Mouse (Mus musculus) hindbrain, postnatal 0 days (tissue): Measurements from ENCODE around the gene Mark4. TPM values are rescaled to one million over a fixed set of nuclear protein-coding genes. Genes with fewer than 3 reads are reported as not detected.
A peak's percentile ranks its signal among the peaks of the same experiment; 100 is the strongest.

Source experiments
- ATAC-seq: fragments of 200-750 bp; cut with Nextera tagmentation; 2 replicates; pipeline ENCODE4 v1.8.0; 2017; ENCODE audit warnings: mild to moderate bottlenecking, moderate TSS enrichment, moderate library complexity
- DNase-seq: peaks from one replicate; pipeline ENCODE4 v3.0.0-alpha.2; 2015; ENCODE audit warnings: low spot score
- H3K27ac ChIP-seq: fragments of 300-500 bp; sonication (generic); 2 replicates; pipeline ENCODE4 v1.5.1; 2014; ENCODE audit warnings: mild to moderate bottlenecking
- H3K27me3 ChIP-seq: fragments of 300-500 bp; sonication (generic); 2 replicates; pipeline ENCODE4 v1.6.1; 2014; ENCODE audit warnings: low read length, mixed read lengths; ENCODE audit not compliant: insufficient read depth
- H3K36me3 ChIP-seq: fragments of 300-500 bp; sonication (generic); 2 replicates; pipeline ENCODE4 v1.6.1; 2014; ENCODE audit warnings: low read length, mixed read lengths; ENCODE audit not compliant: insufficient read depth
- H3K4me1 ChIP-seq: fragments of 300-500 bp; sonication (generic); 2 replicates; pipeline ENCODE4 v1.6.1; 2014; ENCODE audit warnings: antibody characterized with exemption, low read length, mixed read lengths; ENCODE audit not compliant: insufficient read depth
- H3K4me2 ChIP-seq: fragments of 300-500 bp; sonication (generic); 2 replicates; pipeline ENCODE4 v1.6.1; 2014; ENCODE audit warnings: low read depth, mild to moderate bottlenecking, low read length, moderate library complexity, mixed read lengths
- H3K4me3 ChIP-seq: fragments of 300-500 bp; sonication (generic); 2 replicates; pipeline ENCODE4 v1.5.1; 2014; ENCODE audit warnings: low read length
- H3K9ac ChIP-seq: fragments of 300-500 bp; sonication (generic); replicated peaks from 2 replicates; pipeline ENCODE4 v1.6.1; 2014; ENCODE audit warnings: mild to moderate bottlenecking, low read length, moderate library complexity, mixed read lengths
- H3K9me3 ChIP-seq: fragments of 300-500 bp; sonication (generic); 2 replicates; pipeline ENCODE4 v1.6.1; 2016; ENCODE audit warnings: low read length, mixed read lengths
- CTCF ChIP-seq: IDR thresholded peaks from 2 replicates; pipeline ENCODE4 v1.5.1; 2016; ENCODE audit warnings: antibody characterized with exemption, control low read depth, low read depth
- WGBS: fragments of 180-500 bp; shearing (Covaris S2); extraction: QIAGEN DNeasy Blood & Tissue Kit; methylation state at CpG from one replicate; pipeline ENCODE4 v1.1.7; 2014; 5-methylcytosine and 5-hydroxymethylcytosine counted together
- polyA plus RNA-seq: library from polyadenylated mRNA; unstranded; fragments of >200 nt; fragmentation: Nextera tagmentation; extraction: Ambion mirVana; gene quantifications from 2 replicates; pipeline ENCODE4 v1.2.1, GENCODE M21; 2015
- total RNA-seq: library from RNA; depleted of rRNA; stranded (reverse); fragments of >200 nt; gene quantifications from 2 replicates; pipeline ENCODE4 v1.2.3, GENCODE M21; 2014

Mark4 gene
- total and polyA plus RNA-seq, 2 experiments from 2014 or later = 18.1 to 60.3 TPM

GRCm38 (mm10) chr7:19394484-19394883, 64.1 kb downstream of the Mark4 start:
- H3K9me3 ChIP-seq = no peaks in the 10 kb centered on the region
- no peak overlapping the region for H3K27ac ChIP-seq
- 91% methylated on average over 8 of the region's 8 CpGs for WGBS
- peaks cover 51% of the 10 kb centered on the region for H3K36me3 ChIP-seq
- H3K27me3 ChIP-seq = no peaks in the 10 kb centered on the region
- no peak for TF ChIP-seq CTCF
- no peak for DNase-seq
- no peak overlapping the region for H3K9ac ChIP-seq
- H3K4me2 ChIP-seq = no peak overlapping the region
- H3K4me3 ChIP-seq = no peak overlapping the region
- no peak for ATAC-seq
- H3K4me1 ChIP-seq = 0 out of 2 replicates have a peak, but pooled peaks cover 2% of the 10 kb centered on the region

- H3K36me3 ChIP-seq = peaks cover 71% of the 10 kb centered on the region
- DNase-seq (peak; percentile 48), ATAC-seq (peak; percentile 54; the same call in 1 of the 2 replicates)
- H3K27me3 ChIP-seq = no peaks in the 10 kb centered on the region
- H3K4me3 ChIP-seq = no peak overlapping the region
- no peak overlapping the region for H3K9ac ChIP-seq
- H3K9me3 ChIP-seq = no peaks in the 10 kb centered on the region
- peak overlapping the region; percentile 54 for H3K27ac ChIP-seq
- no peaks in the 10 kb centered on the region for H3K4me1 ChIP-seq
- no peak for TF ChIP-seq CTCF
- no peak overlapping the region for H3K4me2 ChIP-seq
- WGBS = 50% methylated on average over 10 of the region's 10 CpGs
Measured at GRCm38 (mm10) chr7:19388699-19389413, 69.8 kb downstream of the Mark4 start.

DNA sequence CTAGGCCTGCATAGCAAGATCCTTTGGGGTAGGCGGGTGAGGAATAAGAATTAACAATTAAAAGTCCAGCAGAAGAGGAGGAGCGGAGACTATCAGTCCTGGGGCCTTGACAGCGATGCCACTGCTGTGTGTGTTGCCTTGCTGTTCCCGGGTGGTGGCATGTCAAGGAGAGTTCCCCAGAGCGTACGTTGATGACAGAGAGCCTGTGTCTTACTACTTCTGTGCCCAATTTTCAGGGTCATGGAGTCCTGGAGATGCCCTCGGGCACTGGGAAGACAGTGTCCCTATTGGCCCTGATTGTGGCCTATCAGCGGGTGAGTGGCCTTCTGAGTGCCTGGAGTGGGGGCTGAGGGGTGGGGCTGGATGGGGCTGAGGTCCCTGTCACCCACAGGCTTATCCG, 74.9 kb downstream of the Mark4 start:
- DNase-seq = no peak
- Histone ChIP-seq H3K9me3 (no peaks in the 10 kb centered on the region), H3K36me3 (peaks cover 34% of the 10 kb centered on the region), H3K4me2 (no peak overlapping the region), H3K9ac (no peak overlapping the region), H3K27me3 (no peaks in the 10 kb centered on the region), H3K4me1 (no peaks in the 10 kb centered on the region; the same call in 1 of the 2 replicates), H3K4me3 (no peak overlapping the region), H3K27ac (no peak overlapping the region)
- ATAC-seq = no peak
- no peak for TF ChIP-seq CTCF
- 90% methylated on average over 9 of the region's 9 CpGs for WGBS

DNA sequence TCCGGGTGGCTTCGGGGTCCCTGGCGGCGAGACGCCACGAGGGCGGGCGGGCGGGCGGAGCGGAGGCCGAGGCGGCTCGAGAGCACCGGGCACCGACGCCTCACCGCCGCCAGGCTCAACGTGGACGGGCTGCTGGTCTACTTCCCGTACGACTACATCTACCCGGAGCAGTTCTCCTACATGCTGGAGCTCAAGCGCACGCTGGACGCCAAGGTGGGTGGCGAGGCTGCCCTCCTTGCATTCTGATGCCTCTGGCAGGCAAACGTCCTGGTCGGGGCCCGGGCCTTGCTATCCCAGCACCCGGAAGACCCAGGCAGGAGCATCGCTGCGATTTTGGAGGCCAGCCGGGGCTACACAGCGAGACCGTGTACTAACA, 76.5 kb downstream of the Mark4 start:
- WGBS = 2% methylated on average over 31 of the region's 37 CpGs
- H3K4me3 ChIP-seq = peak overlapping the region; percentile 87
- no peaks in the 10 kb centered on the region; the same call in 1 of the 2 replicates for H3K4me1 ChIP-seq
- peak; percentile 68 for ATAC-seq
- H3K9ac ChIP-seq = peak overlapping the region; percentile 76
- H3K4me2 ChIP-seq = peak overlapping the region; percentile 84
- H3K27ac ChIP-seq = peak overlapping the region; percentile 73
- peak; percentile 28 for DNase-seq
- no peak for TF ChIP-seq CTCF
- no peaks in the 10 kb centered on the region for H3K27me3 ChIP-seq
- peaks cover 24% of the 10 kb centered on the region for H3K36me3 ChIP-seq
- no peaks in the 10 kb centered on the region for H3K9me3 ChIP-seq

DNA sequence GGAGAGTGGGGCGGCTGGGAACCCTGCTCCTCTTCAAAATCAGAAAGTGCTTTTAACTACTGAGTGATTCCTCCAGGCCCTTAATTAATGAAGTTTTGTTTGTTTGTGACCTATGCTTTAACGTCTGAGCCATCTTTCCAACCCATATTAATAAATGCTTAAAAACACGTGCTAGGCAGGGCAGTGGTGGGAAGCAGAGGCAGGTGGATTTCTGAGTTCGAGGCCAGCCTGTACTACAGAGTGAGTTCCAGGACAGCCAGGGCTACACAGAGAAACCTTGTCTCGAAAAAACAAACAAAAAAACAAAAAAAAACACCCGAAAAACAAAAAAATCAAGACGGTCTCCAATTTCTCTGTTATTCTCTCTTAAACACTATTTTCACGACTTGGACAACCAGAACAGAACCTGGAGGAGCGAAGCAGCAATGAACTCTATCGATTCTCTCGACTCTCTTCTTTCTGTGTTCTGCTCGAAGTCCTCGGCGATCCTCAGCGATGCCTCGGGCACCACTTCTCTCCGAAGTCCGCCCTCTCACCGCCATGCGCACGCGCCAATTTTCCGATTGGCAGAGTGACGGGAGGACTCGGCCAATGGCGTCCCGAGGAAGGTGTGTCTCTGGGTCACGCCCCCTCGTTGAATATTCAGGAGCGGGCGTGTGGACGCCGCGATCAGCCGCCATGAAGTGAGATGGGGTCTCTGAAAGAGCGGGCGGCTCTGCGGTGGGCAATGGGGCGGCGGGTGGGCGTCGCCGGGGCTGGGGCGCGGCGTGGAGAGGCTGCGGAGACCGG, 77.0 kb downstream of the Mark4 start, which contains the start of gene Ercc2:
Gene Ercc2, plus strand, starts transcription at position 634 of the 789 bp plus-strand sequence.
- peaks cover 19% of the 10 kb centered on the region for H3K36me3 ChIP-seq
- peak within 1 kb of the TSS; percentile 73 for H3K27ac ChIP-seq
- peak within 1 kb of the TSS; percentile 84 for H3K4me2 ChIP-seq
- peak within 1 kb of the TSS; percentile 87 for H3K4me3 ChIP-seq
- no peak for TF ChIP-seq CTCF
- H3K9ac ChIP-seq = peak within 1 kb of the TSS; percentile 76
- H3K27me3 ChIP-seq = no peaks in the 10 kb centered on the region
- H3K9me3 ChIP-seq = no peaks in the 10 kb centered on the region
- no peaks in the 10 kb centered on the region; the same call in 1 of the 2 replicates for H3K4me1 ChIP-seq
- 6% methylated on average over 48 of the region's 48 CpGs for WGBS
- DNase-seq (peak; percentile 100), ATAC-seq (peak; percentile 97)

DNA sequence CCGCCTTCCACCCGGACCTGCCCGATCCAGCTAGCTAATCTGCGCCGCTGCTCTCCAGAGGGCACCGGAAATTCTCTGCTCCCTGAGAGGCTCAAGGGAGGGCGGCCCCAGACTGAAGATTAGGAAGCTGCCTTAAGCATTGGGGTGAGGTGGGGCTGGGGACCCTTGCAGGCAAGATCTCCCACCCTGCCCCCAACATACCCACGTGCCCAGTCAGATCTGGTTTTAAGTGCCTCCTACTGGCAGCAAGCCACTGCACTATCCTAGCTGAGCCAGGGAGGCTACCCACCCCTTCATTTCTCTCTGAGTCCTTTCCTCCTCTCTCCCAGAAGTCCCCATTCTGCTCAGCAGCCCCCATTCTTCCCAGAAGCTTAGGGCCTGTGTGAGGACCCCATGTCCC, 80.6 kb downstream of the Mark4 start:
- Histone ChIP-seq H3K9me3 (no peaks in the 10 kb centered on the region), H3K9ac (no peak overlapping the region), H3K27ac (no peak overlapping the region), H3K4me2 (no peak overlapping the region), H3K36me3 (no peaks in the 10 kb centered on the region), H3K4me3 (no peak overlapping the region), H3K27me3 (no peaks in the 10 kb centered on the region), H3K4me1 (no peaks in the 10 kb centered on the region; the same call in 1 of the 2 replicates)
- WGBS = 80% methylated on average over 8 of the region's 8 CpGs
- ATAC-seq (no peak), DNase-seq (no peak)
- TF ChIP-seq CTCF = no peak
